Mouse (Mus musculus): Measurements from ENCODE around the gene Rnf227.
"Not testable (repeated sequence)": the region's sequence is repeated elsewhere in the genome, so short reads cannot be mapped to it uniquely, and the experiment has no call there.

Rnf227 gene

GRCm38 (mm10) chr11:69340161-69341131, at the start of gene Rnf227:
Gene Rnf227, plus strand, starts transcription at chr11:69340461.
- peak; percentile 74 for DNase-seq

DNA sequence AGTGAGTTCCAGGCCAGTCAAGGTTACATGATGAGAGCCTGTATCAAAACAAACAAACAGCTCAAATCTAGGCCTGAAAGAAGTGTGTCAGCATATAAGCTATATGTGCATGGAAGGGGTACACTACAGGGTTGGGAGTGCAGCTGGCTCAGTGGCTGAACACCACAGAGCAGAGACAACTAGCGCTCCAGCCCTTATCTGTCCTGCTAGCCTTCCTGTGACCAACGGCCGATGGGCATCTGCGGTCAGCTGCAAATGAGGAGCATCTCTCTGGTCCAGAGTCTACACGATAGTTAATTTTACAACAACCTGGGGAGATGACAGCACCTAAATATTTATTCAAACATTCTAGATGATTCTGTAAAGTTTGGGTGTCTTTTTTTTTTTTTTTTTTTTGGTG, 49.1 kb upstream of the Rnf227 start:
- no peak for DNase-seq

DNA sequence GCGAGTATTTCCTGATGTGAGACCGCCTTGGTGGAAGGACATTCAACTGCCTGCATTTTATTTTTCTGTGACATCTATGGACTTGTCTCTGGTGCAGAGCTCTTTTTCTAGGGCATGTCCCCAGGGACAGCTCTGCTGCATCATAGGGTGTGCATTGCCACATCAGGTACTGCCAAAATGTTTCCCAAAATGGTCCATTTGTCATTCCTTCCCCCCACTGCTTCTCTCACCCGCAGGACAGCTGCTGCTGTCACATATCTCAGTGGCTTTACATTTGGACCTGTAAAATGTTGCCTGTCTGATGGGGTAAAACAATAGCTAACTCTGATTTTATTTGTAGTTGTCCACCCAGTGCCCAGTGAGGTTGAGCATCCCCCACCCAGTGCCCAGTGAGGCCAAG, 45.0 kb upstream of the Rnf227 start:
- DNase-seq, result no peak

DNA sequence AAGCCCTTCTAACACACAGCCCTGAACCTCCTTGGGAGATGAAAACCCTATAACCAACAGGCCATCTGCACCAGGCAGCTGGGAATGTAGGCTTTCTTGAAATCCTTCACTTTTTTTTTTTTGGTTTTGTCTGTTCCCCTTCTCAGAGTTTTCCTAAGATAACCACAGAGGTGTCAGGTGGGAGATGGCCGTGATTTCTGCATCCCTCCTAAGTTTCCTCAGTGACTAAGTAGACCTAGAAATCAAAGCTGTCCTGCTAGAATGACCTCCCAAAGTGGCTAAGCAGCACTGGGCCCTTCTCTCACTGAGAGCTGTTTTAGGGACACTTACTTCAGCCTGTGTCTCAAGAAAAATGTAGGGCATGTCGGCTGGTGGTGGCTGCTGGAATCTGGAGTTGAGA, 42.5 kb upstream of the Rnf227 start:
- no peak for DNase-seq

GRCm38 (mm10) chr11:69298231-69298630, 42.0 kb upstream of the Rnf227 start:
- no peak for DNase-seq

DNA sequence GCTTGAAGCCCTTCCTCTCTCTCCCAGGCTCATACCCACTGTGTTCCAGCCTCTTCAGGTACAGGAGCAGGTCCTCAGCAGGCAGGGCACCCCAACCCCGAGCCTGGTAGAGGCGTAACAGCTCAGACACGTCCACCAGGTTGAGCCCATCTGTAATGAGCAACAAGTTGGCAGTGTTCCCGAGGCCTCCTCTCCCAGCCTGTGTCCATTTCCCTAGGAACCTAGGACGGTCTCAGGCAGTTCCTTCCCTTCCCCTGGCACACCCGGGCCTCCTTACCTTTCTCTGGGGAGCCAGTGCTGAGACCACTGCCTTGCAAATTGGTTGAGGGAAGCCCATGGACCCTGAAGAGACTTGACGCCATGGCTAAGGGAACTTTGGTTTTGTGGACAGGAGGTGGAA, 37.4 kb upstream of the Rnf227 start:
- no peak for DNase-seq

- DNase-seq, result no peak
Measured at GRCm38 (mm10) chr11:69305291-69305690, 35.0 kb upstream of the Rnf227 start.

GRCm38 (mm10) chr11:69306039-69306438, 34.2 kb upstream of the Rnf227 start:
- no peak for DNase-seq

GRCm38 (mm10) chr11:69311266-69311665, 29.0 kb upstream of the Rnf227 start:
- DNase-seq, result no peak

- DNase-seq, result no peak
Measured at GRCm38 (mm10) chr11:69316361-69316760, 23.9 kb upstream of the Rnf227 start.

DNA sequence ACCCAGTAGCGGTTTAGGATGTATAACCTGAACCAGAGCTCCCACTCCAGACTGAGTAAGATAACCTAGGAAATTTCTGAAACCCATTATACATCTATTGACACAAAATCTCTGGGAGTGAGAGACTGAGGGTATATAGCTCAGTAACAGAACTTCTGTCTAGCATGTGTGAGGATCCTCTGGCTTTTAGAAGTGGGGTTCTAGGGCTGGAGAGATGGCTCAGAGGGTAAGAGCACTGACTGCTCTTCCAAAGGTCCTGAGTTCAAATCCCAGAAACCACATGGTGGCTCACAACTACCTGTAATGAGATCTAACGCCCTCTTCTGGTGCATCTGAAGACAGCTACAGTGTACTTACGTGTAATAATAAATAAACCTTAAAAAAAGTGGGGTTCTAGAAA, 22.3 kb upstream of the Rnf227 start:
- not testable (repeated sequence) for DNase-seq

- DNase-seq, result no peak
Measured at GRCm38 (mm10) chr11:69321580-69321979, 18.7 kb upstream of the Rnf227 start.

- DNase-seq, result no peak
Measured at GRCm38 (mm10) chr11:69322010-69322409, 18.3 kb upstream of the Rnf227 start.

DNA sequence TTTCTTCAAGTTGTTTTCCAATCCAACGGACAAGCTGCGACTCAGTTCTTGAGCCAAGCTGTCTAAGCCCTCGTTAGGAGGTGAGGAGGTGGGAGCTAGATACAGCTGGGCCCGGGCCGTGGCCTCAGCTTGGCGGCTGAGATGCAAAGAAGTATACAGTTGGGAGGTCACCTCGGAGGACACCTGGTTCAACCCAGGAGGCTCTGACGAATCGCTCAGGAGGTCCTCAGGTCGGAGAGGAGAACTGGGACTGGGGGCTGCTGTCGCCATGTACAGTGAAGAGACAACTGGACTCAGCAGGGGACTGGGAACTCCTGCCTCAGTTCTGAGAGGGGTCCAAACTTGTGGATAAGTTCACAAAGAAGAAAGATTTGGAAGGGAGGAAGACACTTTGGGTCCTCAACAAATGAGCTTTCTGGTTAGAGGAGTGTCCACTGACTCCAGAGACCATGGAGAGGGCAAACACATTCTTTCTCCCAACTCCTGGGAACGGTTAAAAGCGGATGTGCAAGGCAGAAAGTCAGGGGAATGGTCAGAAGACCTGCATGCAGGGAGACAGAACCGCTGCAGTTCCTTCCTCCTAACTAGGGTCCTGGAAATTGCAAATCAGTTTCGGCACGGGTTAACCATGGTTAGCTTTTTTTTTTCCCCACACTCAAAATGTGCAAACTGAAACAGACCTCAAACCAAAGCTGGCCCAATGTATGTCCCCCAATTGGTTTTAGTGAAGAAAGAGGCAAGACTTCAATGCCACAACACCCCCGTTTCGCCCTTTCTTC, 17.4 kb upstream of the Rnf227 start:
- DNase-seq, result no peak

- DNase-seq, result peak; percentile 99
Measured at GRCm38 (mm10) chr11:69323667-69324111, 16.6 kb upstream of the Rnf227 start, which contains the start of the genes Cntrob and Trappc1. Gene Cntrob, minus strand, starts transcription at chr11:69323775. Gene Trappc1, plus strand, starts transcription at chr11:69323980.

- DNase-seq, result no peak
Measured at GRCm38 (mm10) chr11:69324749-69325148, 15.5 kb upstream of the Rnf227 start.

GRCm38 (mm10) chr11:69325628-69326407, 14.4 kb upstream of the Rnf227 start, which contains the start of gene Kcnab3:
Gene Kcnab3, plus strand, starts transcription at chr11:69326258.
- DNase-seq, result peak; percentile 90

GRCm38 (mm10) chr11:69326408-69327156, 13.7 kb upstream of the Rnf227 start:
- no peak for DNase-seq

DNA sequence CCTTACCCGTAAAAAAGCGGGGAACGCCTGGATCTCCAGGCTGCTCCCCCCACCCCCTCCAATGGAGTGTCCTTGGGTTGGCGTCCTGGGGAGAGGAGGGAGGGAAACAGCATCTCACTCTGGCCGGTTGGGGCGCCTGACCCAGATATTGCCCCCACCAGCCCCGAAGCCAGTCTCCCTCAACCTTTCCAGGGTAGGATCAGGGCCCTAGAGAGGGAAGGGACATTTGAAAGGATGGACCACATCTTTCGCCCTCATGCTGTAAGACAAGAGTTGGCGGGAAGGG, 13.2 kb upstream of the Rnf227 start:
- DNase-seq, result no peak

- DNase-seq, result no peak
Measured at GRCm38 (mm10) chr11:69327648-69328047, 12.6 kb upstream of the Rnf227 start.

DNA sequence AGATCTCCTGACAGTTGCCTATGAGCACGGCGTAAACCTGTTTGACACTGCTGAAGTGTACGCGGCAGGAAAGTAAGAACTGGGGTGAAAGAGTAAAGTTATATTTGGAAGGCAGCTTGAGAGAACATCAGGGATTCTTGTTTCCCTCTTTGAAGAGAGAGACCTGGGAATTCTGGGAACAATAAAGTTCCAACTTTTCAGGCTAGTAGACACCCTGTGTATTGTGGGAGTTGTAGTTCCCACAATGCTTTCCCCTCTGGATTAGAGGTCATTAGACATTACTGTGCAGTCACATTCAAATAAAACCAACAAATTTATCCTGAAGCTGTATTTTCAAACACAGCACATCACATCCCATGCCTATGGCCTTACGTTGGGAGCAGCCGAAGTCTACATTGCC, 11.7 kb upstream of the Rnf227 start:
- no peak for DNase-seq

DNA sequence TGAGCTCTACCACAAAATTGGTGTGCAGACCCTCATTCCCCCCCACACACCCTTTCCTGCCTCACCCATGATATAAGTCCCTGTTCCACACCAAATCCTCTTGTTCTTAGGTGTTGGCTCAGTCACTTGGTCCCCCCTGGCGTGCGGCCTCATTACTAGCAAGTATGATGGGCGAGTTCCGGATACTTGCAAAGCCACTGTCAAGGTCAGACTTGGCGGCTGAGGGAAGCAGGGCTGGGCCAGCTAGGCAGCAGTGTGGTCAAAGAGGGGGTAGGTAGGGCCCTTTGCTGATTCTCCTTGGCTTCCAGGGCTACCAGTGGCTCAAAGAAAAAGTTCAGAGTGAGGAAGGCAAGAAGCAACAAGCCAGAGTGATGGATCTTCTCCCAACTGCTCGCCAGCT, 9.1 kb upstream of the Rnf227 start:
- no peak for DNase-seq
